Mouse (Mus musculus) liver, adult 2 months (tissue): ENCODE results near the gene Hectd4.

Experiments
- CTCF ChIP-seq: fragments of 200-500 bp; IDR thresholded peaks from 2 replicates; pipeline ENCODE4 v1.5.1; 2011; ENCODE audit warnings: low read depth, low read length, control low read depth
- POLR2A ChIP-seq: fragments of 200-500 bp; IDR thresholded peaks from 2 replicates; pipeline ENCODE4 v1.6.1; 2011; ENCODE audit warnings: low read length, control low read depth; ENCODE audit not compliant: insufficient read depth; ENCODE audit errors: extremely low read depth

DNA sequence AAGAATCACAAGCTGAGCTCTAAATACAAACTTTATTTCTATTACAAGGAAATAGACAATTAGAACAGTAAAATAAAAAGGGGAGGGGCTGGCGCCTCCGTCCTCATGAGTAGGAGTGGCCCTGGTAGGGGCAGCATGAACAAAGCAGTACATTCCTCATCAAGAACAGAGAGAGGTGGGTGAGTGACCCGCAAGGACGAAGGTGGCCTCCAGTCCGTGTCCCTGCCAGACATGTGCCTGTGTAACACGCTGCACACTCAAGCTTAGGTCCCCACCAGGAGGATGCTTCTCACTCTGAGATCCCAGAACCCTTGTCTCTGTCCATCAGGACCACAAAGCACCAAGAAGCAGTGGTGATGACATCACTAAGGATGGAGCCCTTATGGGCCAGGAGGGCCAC, 151.7 kb downstream of the Hectd4 start:
- TF ChIP-seq CTCF (no peak), POLR2A (no peak)
